Mouse (Mus musculus): ENCODE results near the gene Tle3.

DNA sequence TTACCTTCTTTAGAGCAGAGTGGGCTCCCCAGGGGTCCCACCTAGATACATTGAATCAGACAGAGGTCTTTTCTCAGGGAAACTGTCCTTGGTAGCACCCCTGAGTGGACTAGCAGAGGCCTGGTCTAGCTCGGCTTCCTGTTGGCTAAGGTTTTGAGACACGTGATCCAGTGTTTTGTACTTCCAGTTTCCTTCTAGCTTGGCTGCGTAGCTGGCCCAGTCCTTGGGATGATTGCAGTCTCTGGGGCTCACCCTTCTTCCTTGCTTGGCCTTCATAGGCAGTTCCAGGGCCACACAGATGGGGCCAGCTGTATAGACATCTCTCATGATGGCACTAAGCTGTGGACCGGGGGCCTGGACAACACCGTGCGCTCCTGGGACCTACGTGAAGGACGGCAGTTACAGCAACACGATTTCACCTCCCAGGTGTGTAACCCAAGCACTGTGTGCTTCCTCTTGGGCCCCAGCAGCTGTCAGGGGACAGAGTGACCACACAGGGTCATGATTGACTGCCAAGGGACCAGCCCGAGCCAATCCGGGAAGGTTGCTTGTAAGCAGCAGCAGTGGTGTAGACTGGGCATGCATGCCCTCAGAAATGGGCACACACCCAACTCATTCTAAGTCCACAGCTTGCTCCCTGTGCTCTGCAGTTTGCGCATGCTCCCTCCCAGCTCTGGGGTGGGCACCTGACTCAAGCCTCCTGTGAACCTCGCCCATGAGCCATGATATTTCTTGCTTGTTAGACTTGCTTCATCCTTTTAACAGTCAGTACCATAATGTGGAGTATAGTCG lies 41.7 kb downstream of the Tle3 start:
- TF ChIP-seq EP300 (IDR thresholded peaks at IDR 0.05; ENCODE audit: low read depth) = no peak
- no peak for TF ChIP-seq CTCF (IDR thresholded peaks at IDR 0.05; ENCODE audit: low read depth)

All from liver, postnatal 0 days (tissue).